Mouse (Mus musculus): ENCODE measurements at regions not wholly inside any gene's neighbourhood (a gene's known extent, or its start where the extent isn't known, plus 50 kb on each side); places are given as distances from the start of the nearest gene placed in this dataset.

DNA sequence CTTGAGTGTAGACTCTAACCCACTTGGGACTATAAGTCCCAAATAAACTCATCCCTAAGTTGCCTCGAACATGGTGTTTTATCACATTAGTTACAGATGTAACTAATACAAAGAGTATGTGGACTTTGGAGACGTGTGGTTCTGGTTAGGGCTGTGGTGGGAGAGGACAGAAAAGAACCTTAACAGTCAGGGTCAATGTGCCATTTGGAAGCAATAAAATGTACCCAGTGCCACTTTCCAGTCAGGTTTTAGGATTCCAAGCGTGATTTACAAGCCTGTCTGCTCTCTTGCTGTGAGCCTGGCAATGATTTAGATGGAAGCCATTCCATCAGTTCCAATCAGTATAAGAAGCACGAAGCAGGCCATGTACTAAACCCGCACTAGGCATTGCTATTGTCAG is 65.2 kb upstream of the D16Ertd472e start:
- DNase-seq (ENCODE audit: low spot score): no peak
- no peaks in the 10 kb centered on the region for H3K9me3 ChIP-seq (ENCODE audit: control insufficient read depth, low read length)
- no peak for ATAC-seq (ENCODE audit: low FRiP score)
- no peaks in the 10 kb centered on the region for H3K4me1 ChIP-seq (replicated peaks; ENCODE audit: control insufficient read depth, insufficient read depth, low read length)
- no peaks in the 10 kb centered on the region for H3K36me3 ChIP-seq (ENCODE audit: control insufficient read depth, insufficient read depth, low read length)
- 78% methylated on average over 5 of the region's 5 CpGs for WGBS
- no peak overlapping the region for H3K27ac ChIP-seq (ENCODE audit: low read depth, low read length)
- H3K4me2 ChIP-seq (replicated peaks; ENCODE audit: low read depth, low read length): no peak overlapping the region
- no peak overlapping the region for H3K9ac ChIP-seq (ENCODE audit: low read depth, low read length)
- H3K27me3 ChIP-seq (ENCODE audit: control insufficient read depth, insufficient read depth, low read length): no peaks in the 10 kb centered on the region
- no peak overlapping the region for H3K4me3 ChIP-seq (ENCODE audit: low read depth, low read length)

DNA sequence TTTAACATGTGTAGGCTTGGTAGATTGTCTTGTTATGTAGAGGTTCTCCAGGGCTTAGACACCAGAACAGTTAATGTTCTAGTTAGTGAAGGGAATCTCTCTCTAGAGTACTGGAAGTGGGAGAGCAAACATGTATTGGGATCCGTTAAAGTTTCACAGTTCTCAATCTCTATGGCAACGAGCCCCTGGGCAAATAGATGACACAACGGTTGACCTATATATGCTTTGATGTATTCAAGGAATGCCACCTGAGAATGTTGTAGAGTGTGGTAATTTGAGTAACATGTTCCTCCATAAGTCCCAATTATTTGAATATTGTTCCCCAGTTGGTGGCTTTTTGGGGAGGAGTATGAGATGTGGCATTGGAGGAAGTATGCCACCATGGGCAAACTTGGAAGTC is 64.7 kb upstream of the D16Ertd472e start:
- no peak overlapping the region for H3K4me2 ChIP-seq (replicated peaks; ENCODE audit: low read depth, low read length)
- no peaks in the 10 kb centered on the region for H3K27me3 ChIP-seq (ENCODE audit: control insufficient read depth, insufficient read depth, low read length)
- DNase-seq (ENCODE audit: low spot score) (no peak), ATAC-seq (ENCODE audit: low FRiP score) (no peak)
- no peaks in the 10 kb centered on the region for H3K4me1 ChIP-seq (replicated peaks; ENCODE audit: control insufficient read depth, insufficient read depth, low read length)
- no peaks in the 10 kb centered on the region for H3K9me3 ChIP-seq (ENCODE audit: control insufficient read depth, low read length)
- WGBS: 77% methylated on average over 3 of the region's 3 CpGs
- no peak overlapping the region for H3K9ac ChIP-seq (ENCODE audit: low read depth, low read length)
- H3K27ac ChIP-seq (ENCODE audit: low read depth, low read length): no peak overlapping the region
- no peaks in the 10 kb centered on the region for H3K36me3 ChIP-seq (ENCODE audit: control insufficient read depth, insufficient read depth, low read length)
- no peak overlapping the region for H3K4me3 ChIP-seq (ENCODE audit: low read depth, low read length)

DNA sequence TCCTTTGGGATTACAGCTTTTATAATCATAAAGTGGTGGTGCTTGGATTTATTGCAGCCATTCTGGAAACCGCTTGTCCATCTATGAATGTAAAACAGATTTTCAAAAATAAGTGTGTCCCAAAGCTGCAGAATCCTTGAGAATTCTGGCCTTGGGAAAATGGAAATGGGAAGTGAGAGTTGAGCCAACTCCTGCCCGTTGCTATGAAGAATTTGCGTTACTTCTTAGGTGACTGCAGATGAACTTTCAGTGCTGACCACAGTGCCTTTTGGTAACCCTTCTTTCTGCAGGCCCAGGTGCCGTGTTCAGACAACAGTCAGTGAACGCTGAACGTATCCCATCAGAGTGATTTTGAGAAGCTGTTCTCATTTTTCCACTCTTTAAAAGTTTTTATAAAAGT is 60.9 kb upstream of the D16Ertd472e start:
- Histone ChIP-seq H3K9ac (ENCODE audit: low read depth, low read length) (no peak overlapping the region), H3K4me2 (replicated peaks; ENCODE audit: low read depth, low read length) (no peak overlapping the region), H3K4me3 (ENCODE audit: low read depth, low read length) (no peak overlapping the region), H3K4me1 (replicated peaks; ENCODE audit: control insufficient read depth, insufficient read depth, low read length) (no peaks in the 10 kb centered on the region), H3K27me3 (ENCODE audit: control insufficient read depth, insufficient read depth, low read length) (no peaks in the 10 kb centered on the region), H3K27ac (ENCODE audit: low read depth, low read length) (no peak overlapping the region), H3K36me3 (ENCODE audit: control insufficient read depth, insufficient read depth, low read length) (no peaks in the 10 kb centered on the region), H3K9me3 (ENCODE audit: control insufficient read depth, low read length) (no peaks in the 10 kb centered on the region)
- WGBS: 93% methylated on average over 6 of the region's 6 CpGs
- ATAC-seq (ENCODE audit: low FRiP score): no peak
- DNase-seq (ENCODE audit: low spot score): no peak

DNA sequence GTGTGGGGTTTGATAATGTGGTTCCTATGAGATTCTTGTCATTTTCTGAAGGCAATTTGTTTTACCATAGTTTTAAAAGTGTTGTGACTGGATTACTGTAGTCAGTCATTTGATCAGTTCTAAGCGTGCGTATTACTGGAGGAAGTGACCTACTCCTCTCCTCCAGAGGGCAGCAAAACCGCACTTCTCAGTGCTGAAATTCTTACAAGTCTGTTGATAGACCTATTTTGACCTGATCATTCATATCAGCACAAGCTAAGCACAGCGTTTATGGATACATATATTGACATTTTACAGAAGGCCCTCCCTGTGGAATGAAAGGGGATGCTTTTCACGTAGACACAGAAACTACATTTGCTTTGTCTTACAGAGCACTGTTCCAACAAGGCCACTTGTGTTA is 60.5 kb upstream of the D16Ertd472e start:
- DNase-seq (ENCODE audit: low spot score): peak; percentile 60
- no peaks in the 10 kb centered on the region for H3K9me3 ChIP-seq (ENCODE audit: control insufficient read depth, low read length)
- H3K36me3 ChIP-seq (ENCODE audit: control insufficient read depth, insufficient read depth, low read length): no peaks in the 10 kb centered on the region
- ATAC-seq (ENCODE audit: low FRiP score): peak; percentile 31; the same call in 1 of the 2 replicates
- no peak overlapping the region for H3K4me3 ChIP-seq (ENCODE audit: low read depth, low read length)
- H3K27me3 ChIP-seq (ENCODE audit: control insufficient read depth, insufficient read depth, low read length): no peaks in the 10 kb centered on the region
- no peak overlapping the region for H3K4me2 ChIP-seq (replicated peaks; ENCODE audit: low read depth, low read length)
- H3K27ac ChIP-seq (ENCODE audit: low read depth, low read length): no peak overlapping the region
- no peaks in the 10 kb centered on the region for H3K4me1 ChIP-seq (replicated peaks; ENCODE audit: control insufficient read depth, insufficient read depth, low read length)
- 48% methylated on average over 5 of the region's 5 CpGs for WGBS
- H3K9ac ChIP-seq (ENCODE audit: low read depth, low read length): no peak overlapping the region

DNA sequence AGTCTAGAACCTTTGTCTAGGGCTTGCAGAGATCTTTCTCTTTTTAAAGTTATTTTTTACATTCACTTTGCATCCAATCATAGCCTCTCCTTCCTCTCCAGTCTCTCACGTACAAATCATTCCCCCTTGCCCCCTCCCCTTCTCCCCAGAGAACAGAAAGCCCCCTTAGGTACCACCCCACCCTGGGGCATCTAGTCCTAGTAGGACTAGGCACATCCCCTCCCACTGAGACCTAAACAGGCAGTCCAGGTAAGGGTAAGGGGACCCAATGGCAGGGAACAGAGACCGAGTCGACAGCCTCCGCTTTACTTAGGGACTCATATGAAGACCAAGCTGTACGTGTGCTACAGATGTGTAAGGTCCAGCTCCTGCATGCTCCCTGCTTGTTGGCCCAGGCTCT is 59.3 kb upstream of the D16Ertd472e start:
- DNase-seq (ENCODE audit: low spot score) (no peak), ATAC-seq (ENCODE audit: low FRiP score) (peak; percentile 43; the same call in 1 of the 2 replicates)
- Histone ChIP-seq H3K27ac (ENCODE audit: low read depth, low read length) (no peak overlapping the region), H3K27me3 (ENCODE audit: control insufficient read depth, insufficient read depth, low read length) (no peaks in the 10 kb centered on the region), H3K4me1 (replicated peaks; ENCODE audit: control insufficient read depth, insufficient read depth, low read length) (no peaks in the 10 kb centered on the region), H3K4me3 (ENCODE audit: low read depth, low read length) (no peak overlapping the region), H3K9ac (ENCODE audit: low read depth, low read length) (no peak overlapping the region), H3K9me3 (ENCODE audit: control insufficient read depth, low read length) (no peaks in the 10 kb centered on the region), H3K36me3 (ENCODE audit: control insufficient read depth, insufficient read depth, low read length) (no peaks in the 10 kb centered on the region), H3K4me2 (replicated peaks; ENCODE audit: low read depth, low read length) (no peak overlapping the region)
- 86% methylated on average over 5 of the region's 5 CpGs for WGBS

DNA sequence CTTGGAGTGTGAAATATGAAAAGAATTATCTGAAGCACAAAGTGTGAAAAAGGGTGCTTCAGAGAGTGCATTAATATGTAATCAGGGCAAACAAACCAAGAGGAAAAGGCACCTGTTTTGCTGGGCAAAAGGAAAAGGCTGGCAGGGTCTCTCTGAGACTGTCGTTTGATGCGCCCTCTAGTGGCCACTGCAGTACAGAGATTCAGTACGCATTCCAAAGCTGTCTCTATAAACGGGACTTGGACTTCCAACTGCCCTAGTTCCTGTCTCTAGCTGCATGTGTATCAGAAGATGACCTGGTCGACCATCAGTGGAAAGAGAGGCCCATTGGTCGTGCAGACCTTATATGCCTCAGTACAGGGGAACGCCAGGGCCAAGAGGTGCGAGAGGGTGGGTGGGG is 58.7 kb upstream of the D16Ertd472e start:
- peak; percentile 86 for DNase-seq (ENCODE audit: low spot score)
- H3K27ac ChIP-seq (ENCODE audit: low read depth, low read length): no peak overlapping the region
- ATAC-seq (ENCODE audit: low FRiP score): peak; percentile 82
- no peaks in the 10 kb centered on the region for H3K27me3 ChIP-seq (ENCODE audit: control insufficient read depth, insufficient read depth, low read length)
- no peak overlapping the region for H3K9ac ChIP-seq (ENCODE audit: low read depth, low read length)
- no peaks in the 10 kb centered on the region for H3K9me3 ChIP-seq (ENCODE audit: control insufficient read depth, low read length)
- H3K4me1 ChIP-seq (replicated peaks; ENCODE audit: control insufficient read depth, insufficient read depth, low read length): no peaks in the 10 kb centered on the region
- H3K4me2 ChIP-seq (replicated peaks; ENCODE audit: low read depth, low read length): no peak overlapping the region
- WGBS: 23% methylated on average over 8 of the region's 8 CpGs
- no peaks in the 10 kb centered on the region for H3K36me3 ChIP-seq (ENCODE audit: control insufficient read depth, insufficient read depth, low read length)
- no peak overlapping the region for H3K4me3 ChIP-seq (ENCODE audit: low read depth, low read length)

DNA sequence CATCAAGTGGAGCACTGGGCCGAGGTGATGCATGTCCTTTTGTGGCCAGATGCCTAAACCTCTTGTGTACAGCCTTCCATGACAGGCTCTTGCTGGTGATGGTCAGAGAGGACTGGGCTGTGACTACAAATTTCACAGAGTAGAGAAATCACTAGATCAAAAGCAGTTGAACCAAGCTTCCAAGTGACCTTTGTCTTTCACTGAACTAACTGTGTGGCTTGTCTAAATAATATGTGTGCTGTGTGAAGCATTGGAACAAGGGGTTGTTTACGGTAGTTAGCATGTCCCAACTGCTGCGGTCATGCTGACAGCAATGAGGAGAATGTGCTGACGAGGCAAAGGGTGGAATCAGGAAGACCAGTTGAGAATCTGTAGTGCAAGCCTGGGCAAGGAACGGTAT is 55.3 kb upstream of the D16Ertd472e start:
- 81% methylated on average over 5 of the region's 5 CpGs for WGBS
- H3K4me2 ChIP-seq (replicated peaks; ENCODE audit: low read depth, low read length): no peak overlapping the region
- no peak overlapping the region for H3K9ac ChIP-seq (ENCODE audit: low read depth, low read length)
- ATAC-seq (ENCODE audit: low FRiP score): no peak
- no peak for DNase-seq (ENCODE audit: low spot score)
- no peak overlapping the region for H3K27ac ChIP-seq (ENCODE audit: low read depth, low read length)
- no peaks in the 10 kb centered on the region for H3K36me3 ChIP-seq (ENCODE audit: control insufficient read depth, insufficient read depth, low read length)
- no peaks in the 10 kb centered on the region for H3K9me3 ChIP-seq (ENCODE audit: control insufficient read depth, low read length)
- H3K4me1 ChIP-seq (replicated peaks; ENCODE audit: control insufficient read depth, insufficient read depth, low read length): no peaks in the 10 kb centered on the region
- H3K4me3 ChIP-seq (ENCODE audit: low read depth, low read length): no peak overlapping the region
- H3K27me3 ChIP-seq (ENCODE audit: control insufficient read depth, insufficient read depth, low read length): no peaks in the 10 kb centered on the region

DNA sequence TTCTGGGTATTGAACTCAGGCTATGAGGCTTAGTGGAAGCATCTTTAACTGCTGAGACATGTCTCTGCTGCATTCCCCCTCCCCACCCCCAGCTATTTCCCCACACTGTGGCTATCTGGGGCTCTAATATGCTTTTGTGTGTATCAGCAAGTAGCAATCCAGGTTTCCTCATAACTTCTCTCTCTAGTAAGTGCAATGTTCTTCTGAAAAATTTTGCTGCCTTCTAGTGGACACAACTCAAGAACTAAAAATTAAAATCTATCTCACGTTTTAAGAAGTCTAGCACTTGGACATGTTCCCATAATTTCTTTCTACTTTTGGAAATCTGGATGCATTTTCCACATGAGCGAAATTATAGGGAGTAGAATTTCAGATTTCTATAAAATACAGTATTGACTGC is 50.3 kb upstream of the D16Ertd472e start:
- H3K4me3 ChIP-seq (ENCODE audit: low read depth, low read length): no peak overlapping the region
- H3K27ac ChIP-seq (ENCODE audit: low read depth, low read length): no peak overlapping the region
- no peak overlapping the region for H3K9ac ChIP-seq (ENCODE audit: low read depth, low read length)
- H3K9me3 ChIP-seq (ENCODE audit: control insufficient read depth, low read length): no peaks in the 10 kb centered on the region
- ATAC-seq (ENCODE audit: low FRiP score) (no peak), DNase-seq (ENCODE audit: low spot score) (no peak)
- no peaks in the 10 kb centered on the region for H3K27me3 ChIP-seq (ENCODE audit: control insufficient read depth, insufficient read depth, low read length)
- 70% methylated on average over 2 of the region's 2 CpGs for WGBS
- no peaks in the 10 kb centered on the region for H3K4me1 ChIP-seq (replicated peaks; ENCODE audit: control insufficient read depth, insufficient read depth, low read length)
- H3K4me2 ChIP-seq (replicated peaks; ENCODE audit: low read depth, low read length): no peak overlapping the region
- H3K36me3 ChIP-seq (ENCODE audit: control insufficient read depth, insufficient read depth, low read length): no peaks in the 10 kb centered on the region

Data from hindbrain, embryonic 11.5 days (tissue).